Mouse (Mus musculus) hindbrain, embryonic 12.5 days (tissue): ENCODE measurements around the gene Nt5c3b. TPM values are rescaled to one million over a fixed set of nuclear protein-coding genes. Genes with fewer than 3 reads are reported as not detected.
A peak's percentile ranks its signal among the peaks of the same experiment; 100 is the strongest.

ENCODE experiments used
- ATAC-seq: fragments of 200-750 bp; cut with Nextera tagmentation; 2 replicates; pipeline ENCODE4 v1.8.0; 2017; ENCODE audit warnings: moderate TSS enrichment; ENCODE audit not compliant: low FRiP score
- H3K27ac ChIP-seq: fragments of 300-500 bp; sonication (generic); 2 replicates; pipeline ENCODE4 v1.5.1; 2016; ENCODE audit warnings: mild to moderate bottlenecking
- H3K27me3 ChIP-seq: fragments of 300-500 bp; sonication (generic); 2 replicates; pipeline ENCODE4 v1.6.1; 2016; ENCODE audit warnings: mild to moderate bottlenecking
- H3K36me3 ChIP-seq: fragments of 300-500 bp; sonication (generic); 2 replicates; pipeline ENCODE4 v1.6.1; 2016; ENCODE audit warnings: mild to moderate bottlenecking
- H3K4me1 ChIP-seq: fragments of 300-500 bp; sonication (generic); 2 replicates; pipeline ENCODE4 v1.6.1; 2016
- H3K4me2 ChIP-seq: fragments of 300-500 bp; sonication (generic); replicated peaks from 2 replicates; pipeline ENCODE4 v1.6.1; 2016; ENCODE audit warnings: mild to moderate bottlenecking
- H3K4me3 ChIP-seq: fragments of 300-500 bp; sonication (generic); 2 replicates; pipeline ENCODE4 v1.5.1; 2016; ENCODE audit warnings: mild to moderate bottlenecking
- H3K9ac ChIP-seq: fragments of 300-500 bp; sonication (generic); 2 replicates; pipeline ENCODE4 v1.6.1; 2016; ENCODE audit warnings: mild to moderate bottlenecking, moderate library complexity
- H3K9me3 ChIP-seq: fragments of 300-500 bp; sonication (generic); replicated peaks from 2 replicates; pipeline ENCODE4 v1.6.1; 2016; ENCODE audit warnings: mild to moderate bottlenecking
- WGBS: fragments of 180-500 bp; shearing (Covaris S2); methylation state at CpG from one replicate; pipeline ENCODE4 v1.1.7; 2016; 5-methylcytosine and 5-hydroxymethylcytosine counted together
- polyA plus RNA-seq: library from polyadenylated mRNA; unstranded; fragments of >200 nt; fragmentation: Nextera tagmentation; extraction: Ambion mirVana; gene quantifications from 2 replicates; pipeline ENCODE4 v1.2.1, GENCODE M21; 2016

The Nt5c3b gene
- 101 and 112 TPM in 2 replicates for polyA plus RNA-seq

- peaks cover 11% of the 10 kb centered on the region for H3K4me1 ChIP-seq
- no peaks in the 10 kb centered on the region for H3K27me3 ChIP-seq
- peaks cover 10% of the 10 kb centered on the region for H3K36me3 ChIP-seq
- WGBS: 88% methylated on average over 8 of the region's 8 CpGs
- H3K4me3 ChIP-seq: peak within 1 kb of the TSS; percentile 84
- peak within 1 kb of the TSS; percentile 60 for H3K27ac ChIP-seq
- H3K4me2 ChIP-seq: peak within 1 kb of the TSS; percentile 82
- ATAC-seq: no peak
- H3K9me3 ChIP-seq: no peaks in the 10 kb centered on the region
- peak within 1 kb of the TSS; percentile 92 for H3K9ac ChIP-seq
Observed at GRCm38 (mm10) chr11:100441797-100442196, at the start of gene Nt5c3b, which contains the start of gene Klhl10. TSS of gene Nt5c3b (minus strand) at chr11:100441808. TSS of gene Klhl10 (plus strand) at chr11:100441917.

- Histone ChIP-seq H3K4me1 (no peaks in the 10 kb centered on the region), H3K4me3 (no peak overlapping the region), H3K9ac (no peak overlapping the region), H3K27ac (no peak overlapping the region), H3K9me3 (no peaks in the 10 kb centered on the region), H3K27me3 (no peaks in the 10 kb centered on the region), H3K4me2 (no peak overlapping the region), H3K36me3 (peaks cover 95% of the 10 kb centered on the region)
- no peak for ATAC-seq
- WGBS: 95% methylated on average over 6 of the region's 6 CpGs
Observed at GRCm38 (mm10) chr11:100490951-100491350, 49.3 kb upstream of the Nt5c3b start.

- ATAC-seq: no peak
- Histone ChIP-seq H3K9ac (no peak overlapping the region), H3K4me1 (no peaks in the 10 kb centered on the region), H3K36me3 (peaks cover 98% of the 10 kb centered on the region), H3K9me3 (no peaks in the 10 kb centered on the region), H3K4me2 (no peak overlapping the region), H3K4me3 (no peak overlapping the region), H3K27ac (no peak overlapping the region), H3K27me3 (no peaks in the 10 kb centered on the region)
- 88% methylated on average over 8 of the region's 8 CpGs for WGBS
Observed at GRCm38 (mm10) chr11:100485801-100486538, 44.4 kb upstream of the Nt5c3b start.

- WGBS: 93% methylated on average over 3 of the region's 3 CpGs
- H3K4me1 ChIP-seq: no peaks in the 10 kb centered on the region
- H3K27me3 ChIP-seq: no peaks in the 10 kb centered on the region
- no peaks in the 10 kb centered on the region for H3K9me3 ChIP-seq
- no peak overlapping the region for H3K27ac ChIP-seq
- no peak for ATAC-seq
- peaks cover 98% of the 10 kb centered on the region for H3K36me3 ChIP-seq
- H3K9ac ChIP-seq: no peak overlapping the region
- H3K4me2 ChIP-seq: no peak overlapping the region
- no peak overlapping the region for H3K4me3 ChIP-seq
Observed at GRCm38 (mm10) chr11:100484461-100484860, 42.9 kb upstream of the Nt5c3b start.

- no peak overlapping the region for H3K9ac ChIP-seq
- H3K4me3 ChIP-seq: no peak overlapping the region
- H3K4me1 ChIP-seq: no peaks in the 10 kb centered on the region
- no peaks in the 10 kb centered on the region for H3K27me3 ChIP-seq
- no peak overlapping the region for H3K4me2 ChIP-seq
- no peak for ATAC-seq
- no peak overlapping the region for H3K27ac ChIP-seq
- peaks cover 83% of the 10 kb centered on the region for H3K36me3 ChIP-seq
- H3K9me3 ChIP-seq: no peaks in the 10 kb centered on the region
- 88% methylated on average over 7 of the region's 7 CpGs for WGBS
Observed at GRCm38 (mm10) chr11:100479152-100479551, 37.5 kb upstream of the Nt5c3b start.

GRCm38 (mm10) chr11:100476281-100476680 is 34.7 kb upstream of the Nt5c3b start:
- no peak overlapping the region for H3K27ac ChIP-seq
- H3K4me1 ChIP-seq: peaks cover 1% of the 10 kb centered on the region
- peaks cover 55% of the 10 kb centered on the region for H3K36me3 ChIP-seq
- no peak overlapping the region for H3K4me2 ChIP-seq
- no peaks in the 10 kb centered on the region for H3K27me3 ChIP-seq
- 97% methylated on average over 5 of the region's 5 CpGs for WGBS
- H3K9me3 ChIP-seq: no peaks in the 10 kb centered on the region
- H3K9ac ChIP-seq: no peak overlapping the region
- H3K4me3 ChIP-seq: no peak overlapping the region
- ATAC-seq: no peak

GRCm38 (mm10) chr11:100472935-100473295 is 31.3 kb upstream of the Nt5c3b start:
- H3K4me2 ChIP-seq: 0 out of 2 replicates have a peak overlapping the region, but pooled peaks have one; percentile 64
- H3K9ac ChIP-seq: no peak overlapping the region
- no peaks in the 10 kb centered on the region for H3K9me3 ChIP-seq
- peak overlapping the region; percentile 94; the same call in 1 of the 2 replicates for H3K4me3 ChIP-seq
- H3K27ac ChIP-seq: no peak overlapping the region
- H3K27me3 ChIP-seq: no peaks in the 10 kb centered on the region
- peaks cover 22% of the 10 kb centered on the region for H3K4me1 ChIP-seq
- peaks cover 22% of the 10 kb centered on the region for H3K36me3 ChIP-seq
- ATAC-seq: no peak
- WGBS: 30% methylated on average over 5 of the region's 5 CpGs

GRCm38 (mm10) chr11:100472197-100472934 is 30.8 kb upstream of the Nt5c3b start, which contains the start of gene Klhl11:
TSS of gene Klhl11 (minus strand) at chr11:100472741.
- Histone ChIP-seq H3K27me3 (no peaks in the 10 kb centered on the region), H3K27ac (peak within 1 kb of the TSS; percentile 90), H3K36me3 (peaks cover 16% of the 10 kb centered on the region), H3K9ac (peak within 1 kb of the TSS; percentile 92), H3K9me3 (no peaks in the 10 kb centered on the region), H3K4me3 (peak within 1 kb of the TSS; percentile 94), H3K4me2 (peak within 1 kb of the TSS; percentile 64), H3K4me1 (peaks cover 22% of the 10 kb centered on the region)
- under 1% methylated on average over 83 of the region's 83 CpGs for WGBS
- peak; percentile 88 for ATAC-seq

GRCm38 (mm10) chr11:100471352-100472196 is 30.0 kb upstream of the Nt5c3b start:
- peak overlapping the region; percentile 92 for H3K9ac ChIP-seq
- no peaks in the 10 kb centered on the region for H3K27me3 ChIP-seq
- H3K27ac ChIP-seq: peak overlapping the region; percentile 90
- WGBS: 5% methylated on average over 30 of the region's 30 CpGs
- peaks cover 10% of the 10 kb centered on the region for H3K36me3 ChIP-seq
- peaks cover 22% of the 10 kb centered on the region for H3K4me1 ChIP-seq
- ATAC-seq: peak; percentile 15; the same call in 1 of the 2 replicates
- peak overlapping the region; percentile 64 for H3K4me2 ChIP-seq
- H3K9me3 ChIP-seq: no peaks in the 10 kb centered on the region
- peak overlapping the region; percentile 94 for H3K4me3 ChIP-seq

- Histone ChIP-seq H3K4me2 (no peak overlapping the region), H3K27me3 (no peaks in the 10 kb centered on the region), H3K4me1 (peaks cover 17% of the 10 kb centered on the region), H3K4me3 (no peak overlapping the region), H3K9me3 (no peaks in the 10 kb centered on the region), H3K9ac (no peak overlapping the region), H3K27ac (no peak overlapping the region), H3K36me3 (peaks cover 22% of the 10 kb centered on the region)
- 88% methylated on average over 1 of the region's 1 CpGs for WGBS
- ATAC-seq: no peak
Observed at GRCm38 (mm10) chr11:100465833-100466232, 24.2 kb upstream of the Nt5c3b start.

GRCm38 (mm10) chr11:100465229-100465792 is 23.7 kb upstream of the Nt5c3b start:
- Histone ChIP-seq H3K27me3 (no peaks in the 10 kb centered on the region), H3K9ac (no peak overlapping the region), H3K27ac (no peak overlapping the region), H3K36me3 (peaks cover 22% of the 10 kb centered on the region), H3K9me3 (no peaks in the 10 kb centered on the region), H3K4me3 (no peak overlapping the region), H3K4me1 (peaks cover 11% of the 10 kb centered on the region), H3K4me2 (no peak overlapping the region)
- ATAC-seq: no peak
- 93% methylated on average over 1 of the region's 1 CpGs for whole genome bisulfite sequencing
